Mouse (Mus musculus) MEL (cell line): Measurements from ENCODE around the gene Cactin. TPM values are rescaled to one million over a fixed set of nuclear protein-coding genes. Genes with fewer than 3 reads are reported as not detected.
A peak's percentile ranks its signal among the peaks of the same experiment; 100 is the strongest.

Source experiments
- DNase-seq: peaks from one replicate; pipeline ENCODE4 v3.0.0; 2011; ENCODE audit warnings: low read depth, low spot score
- H3K27ac ChIP-seq: 2 replicates; pipeline ENCODE4 v1.5.1; 2012; ENCODE audit warnings: low read depth, mild to moderate bottlenecking, control low read depth, low read length, moderate library complexity; ENCODE audit not compliant: control insufficient read depth
- H3K27me3 ChIP-seq, 2 experiments: fragments of 150-350 bp in 1 of 2; sonication (generic) in 1 of 2; 2 replicates each; pipeline ENCODE4 v1.6.1; 2012; ENCODE audit warnings: low read length in 2 of 2, mild to moderate bottlenecking in 2 of 2, improper control_type of control experiment in 1 of 2, moderate library complexity in 1 of 2; ENCODE audit not compliant: insufficient read depth in 2 of 2, control insufficient read depth in 1 of 2
- H3K36me3 ChIP-seq, 2 experiments: 2 replicates each; pipeline ENCODE4 v1.6.1; 2012 to 2014; ENCODE audit warnings: low read length in 2 of 2, improper control_type of control experiment in 1 of 2, inconsistent platforms in 1 of 2, mild to moderate bottlenecking in 1 of 2; ENCODE audit not compliant: insufficient read depth in 2 of 2, control insufficient read depth in 1 of 2
- H3K4me1 ChIP-seq, 2 experiments: fragments of 150-350 bp in 1 of 2; sonication (generic) in 1 of 2; 2 replicates each; pipeline ENCODE4 v1.6.1; 2012; ENCODE audit warnings: low read length in 2 of 2, improper control_type of control experiment in 1 of 2, mild to moderate bottlenecking in 1 of 2; ENCODE audit not compliant: insufficient read depth in 2 of 2, control insufficient read depth in 1 of 2
- H3K4me3 ChIP-seq, 2 experiments: fragments of 150-350 bp in 1 of 2; sonication (generic) in 1 of 2; 2 replicates each; pipeline ENCODE4 v1.5.1; 2012; ENCODE audit warnings: low read depth in 2 of 2, low read length in 2 of 2, mild to moderate bottlenecking in 2 of 2, moderate library complexity in 2 of 2, control low read depth in 1 of 2, improper control_type of control experiment in 1 of 2; ENCODE audit not compliant: control insufficient read depth in 1 of 2, insufficient read depth in 1 of 2
- H3K79me2 ChIP-seq: 2 replicates; pipeline ENCODE4 v1.6.1; 2012; ENCODE audit warnings: mild to moderate bottlenecking, low read length, moderate library complexity; ENCODE audit not compliant: control insufficient read depth, poor library complexity, insufficient read depth
- H3K9ac ChIP-seq: 2 replicates; pipeline ENCODE4 v1.6.1; 2012; ENCODE audit warnings: low read depth, mild to moderate bottlenecking, control low read depth, low read length, moderate library complexity; ENCODE audit not compliant: control insufficient read depth, poor library complexity, severe bottlenecking
- H3K9me3 ChIP-seq: fragments of 150-350 bp; sonication (generic); replicated peaks from 2 replicates; pipeline ENCODE4 v1.6.1; 2012; ENCODE audit warnings: mild to moderate bottlenecking, low read length, improper control_type of control experiment, moderate library complexity; ENCODE audit not compliant: insufficient read depth
- BHLHE40 ChIP-seq: IDR thresholded peaks from 2 replicates; pipeline ENCODE4 v1.6.1; 2012; ENCODE audit warnings: low read depth, mild to moderate bottlenecking, inconsistent platforms, low read length, improper control_type of control experiment, borderline replicate concordance
- CHD1 ChIP-seq: IDR thresholded peaks from 2 replicates; pipeline ENCODE4 v1.6.1; 2012; ENCODE audit warnings: low read depth, mild to moderate bottlenecking, inconsistent platforms, low read length, improper control_type of control experiment
- CHD2 ChIP-seq: IDR thresholded peaks from 2 replicates; pipeline ENCODE4 v1.6.1; 2011; ENCODE audit warnings: low read length, improper control_type of control experiment
- E2F4 ChIP-seq: IDR thresholded peaks from 2 replicates; pipeline ENCODE4 v1.6.1; 2011; ENCODE audit warnings: low read depth, low read length, improper control_type of control experiment, borderline replicate concordance
- ELF1 ChIP-seq: IDR thresholded peaks from 2 replicates; pipeline ENCODE4 v1.6.1; 2014; ENCODE audit warnings: low read depth, mild to moderate bottlenecking, inconsistent platforms, low read length, improper control_type of control experiment, moderate library complexity
- EP300 ChIP-seq, 2 experiments: IDR thresholded peaks; 2 replicates each; pipeline ENCODE4 v1.6.1; 2011; ENCODE audit warnings: improper control_type of control experiment in 2 of 2, low read length in 2 of 2, low read depth in 1 of 2, mild to moderate bottlenecking in 1 of 2
- ETS1 ChIP-seq: IDR thresholded peaks from 2 replicates; pipeline ENCODE4 v1.6.1; 2012; ENCODE audit warnings: low read depth, mild to moderate bottlenecking, inconsistent platforms, low read length, improper control_type of control experiment, moderate library complexity
- GATA1 ChIP-seq: IDR thresholded peaks from 2 replicates; pipeline ENCODE4 v1.6.1; 2011; ENCODE audit warnings: low read depth, low read length, improper control_type of control experiment
- HCFC1 ChIP-seq: IDR thresholded peaks from 2 replicates; pipeline ENCODE4 v1.6.1; 2012; ENCODE audit warnings: low read depth, mild to moderate bottlenecking, inconsistent platforms, low read length, improper control_type of control experiment, moderate library complexity
- MAX ChIP-seq: IDR thresholded peaks from 2 replicates; pipeline ENCODE4 v1.6.1; 2011; ENCODE audit warnings: low read length, improper control_type of control experiment
- MAZ ChIP-seq: IDR thresholded peaks from 2 replicates; pipeline ENCODE4 v1.6.1; 2012; ENCODE audit warnings: low read depth, mild to moderate bottlenecking, inconsistent platforms, low read length, improper control_type of control experiment
- NELFE ChIP-seq: IDR thresholded peaks from 2 replicates; pipeline ENCODE4 v1.6.1; 2011; ENCODE audit warnings: low read depth, low read length, improper control_type of control experiment
- NRF1 ChIP-seq: IDR thresholded peaks from 2 replicates; pipeline ENCODE4 v1.6.1; 2014; ENCODE audit warnings: low read depth, mild to moderate bottlenecking, inconsistent platforms, low read length, improper control_type of control experiment, moderate library complexity; ENCODE audit not compliant: poor library complexity, insufficient read depth, severe bottlenecking
- POLR2AphosphoS5 ChIP-seq: IDR thresholded peaks from 2 replicates; pipeline ENCODE4 v1.6.1; 2012; ENCODE audit warnings: low read depth, borderline replicate concordance, mild to moderate bottlenecking, inconsistent platforms, low read length, moderate library complexity, mixed read lengths
- SIN3A ChIP-seq: IDR thresholded peaks from 2 replicates; pipeline ENCODE4 v1.6.1; 2012; ENCODE audit warnings: low read length, improper control_type of control experiment, inconsistent platforms
- TBP ChIP-seq: IDR thresholded peaks from 2 replicates; pipeline ENCODE4 v1.8.0; 2011; ENCODE audit warnings: low read depth, low read length, improper control_type of control experiment
- TCF12 ChIP-seq: IDR thresholded peaks from 2 replicates; pipeline ENCODE4 v1.6.1; 2014; ENCODE audit warnings: low read depth, mild to moderate bottlenecking, inconsistent platforms, low read length, improper control_type of control experiment, moderate library complexity
- ZKSCAN1 ChIP-seq: IDR thresholded peaks from 2 replicates; pipeline ENCODE4 v1.6.1; 2012; ENCODE audit warnings: low read depth, mild to moderate bottlenecking, inconsistent platforms, low read length, improper control_type of control experiment, moderate library complexity
- ZNF384 ChIP-seq: IDR thresholded peaks from 2 replicates; pipeline ENCODE4 v1.6.1; 2012; ENCODE audit warnings: low read depth, mild to moderate bottlenecking, inconsistent platforms, low read length, improper control_type of control experiment
- polyA plus RNA-seq, 2 experiments: library from polyadenylated mRNA; stranded (reverse) in 1 of 2; unstranded in 1 of 2; fragments of >175 nt in 1 of 2; fragments of >200 nt in 1 of 2; gene quantifications; 2 replicates each; pipeline versions ENCODE4 v1.2.1 to v1.2.4; 2012; ENCODE audit warnings: low replicate concordance in 2 of 2, low read depth in 1 of 2; ENCODE audit not compliant: insufficient read length in 2 of 2, insufficient read depth in 1 of 2, missing spikeins in 1 of 2
- total RNA-seq: library from RNA; depleted of rRNA; stranded (reverse); fragments of 300-350 nt; gene quantifications from 2 replicates; pipeline ENCODE4 v1.2.3, GENCODE M21; 2012

The Cactin gene
- total and polyA plus RNA-seq, 3 experiments = 47.6 to 66.8 TPM; not detected in 1

DNA sequence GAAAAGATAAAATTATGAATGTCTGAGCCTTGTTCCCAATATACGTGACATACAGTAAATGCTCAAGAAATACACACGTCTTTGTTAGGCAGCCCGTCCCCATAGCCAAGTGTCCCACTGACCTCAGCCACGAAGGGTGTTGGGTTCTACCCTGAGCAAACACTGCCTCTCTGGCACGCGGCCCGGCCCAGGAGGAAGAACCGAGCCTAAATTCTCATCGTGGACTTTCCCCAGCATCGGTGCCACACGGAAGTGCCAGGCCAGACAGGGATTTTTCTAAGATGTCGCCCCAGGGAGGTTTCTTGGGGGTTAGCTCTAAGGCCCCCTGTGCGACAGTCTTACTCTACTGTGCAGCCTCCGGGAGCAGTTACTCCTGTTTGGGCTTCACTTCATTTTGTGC lies 31.1 kb upstream of the Cactin start:
- no peak overlapping the region for H3K9ac ChIP-seq
- H3K36me3 ChIP-seq = peaks cover 0 to 26% of the 10 kb centered on the region in 2 experiments; a peak in 2 of 4 replicates
- H3K27ac ChIP-seq = no peak overlapping the region
- no peaks in the 10 kb centered on the region for H3K27me3 ChIP-seq
- H3K4me3 ChIP-seq = no peak overlapping the region
- TF ChIP-seq EP300 (IDR thresholded peaks at IDR 0.05; ENCODE audit: low read depth in 1 of 2, low read length in 2 of 2) (no peak), E2F4 (no peak), ELF1 (no peak)
- H3K4me1 ChIP-seq = peaks cover 12 to 32% of the 10 kb centered on the region in 2 experiments
- no peak for DNase-seq
- no peaks in the 10 kb centered on the region for H3K9me3 ChIP-seq
- H3K79me2 ChIP-seq = peaks cover 17% of the 10 kb centered on the region

DNA sequence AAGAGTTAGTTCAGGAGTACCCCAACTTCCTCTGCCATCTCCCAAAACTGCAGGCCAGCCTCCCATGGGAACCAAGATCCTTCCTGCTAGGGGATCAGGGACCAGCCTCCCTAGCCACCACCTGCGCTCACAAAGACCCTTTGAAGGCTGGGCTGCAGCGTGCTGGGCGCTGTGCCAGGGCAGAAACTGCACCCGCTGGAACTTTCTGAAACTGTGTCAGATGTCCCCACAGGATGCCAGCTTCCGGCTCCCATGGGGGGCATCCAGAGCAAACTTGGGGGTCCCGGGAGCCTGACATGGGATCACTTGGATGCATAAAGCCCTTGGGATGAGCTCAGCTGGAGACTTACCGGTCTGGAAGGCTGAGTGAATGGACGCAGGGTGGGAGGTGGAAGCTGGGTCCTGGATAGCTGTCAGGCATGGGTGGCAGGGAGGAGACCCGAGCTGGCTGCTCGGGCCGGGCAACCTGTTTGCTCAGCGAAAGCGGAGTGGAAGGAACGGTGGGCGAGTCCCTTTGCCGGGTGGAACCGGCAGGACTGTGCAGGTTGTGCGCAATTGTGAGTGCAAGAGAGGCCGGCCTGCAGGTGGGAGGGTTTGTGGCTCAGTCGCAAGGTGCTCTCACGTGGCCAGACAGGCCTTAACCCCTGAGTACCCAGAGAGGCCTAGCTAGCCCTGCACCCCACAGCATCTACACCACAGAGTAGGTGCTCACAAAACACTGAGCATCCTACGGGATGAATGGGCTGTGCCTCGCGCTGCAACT lies 30.0 kb upstream of the Cactin start:
- Histone ChIP-seq H3K9me3 (no peaks in the 10 kb centered on the region), H3K27ac (peak overlapping the region; percentile 82), H3K4me3 (no peak overlapping the region), H3K27me3 (no peaks in the 10 kb centered on the region), H3K79me2 (peaks cover 28% of the 10 kb centered on the region), H3K9ac (no peak overlapping the region), H3K4me1 (peaks cover 13 to 39% of the 10 kb centered on the region in 2 experiments), H3K36me3 (peaks cover 0 to 26% of the 10 kb centered on the region in 2 experiments; a peak in 2 of 4 replicates)
- no peak for DNase-seq
- TF ChIP-seq NRF1 (no peak), POLR2AphosphoS5 (no peak), CHD2 (no peak), TBP (no peak), MAZ (no peak)

DNA sequence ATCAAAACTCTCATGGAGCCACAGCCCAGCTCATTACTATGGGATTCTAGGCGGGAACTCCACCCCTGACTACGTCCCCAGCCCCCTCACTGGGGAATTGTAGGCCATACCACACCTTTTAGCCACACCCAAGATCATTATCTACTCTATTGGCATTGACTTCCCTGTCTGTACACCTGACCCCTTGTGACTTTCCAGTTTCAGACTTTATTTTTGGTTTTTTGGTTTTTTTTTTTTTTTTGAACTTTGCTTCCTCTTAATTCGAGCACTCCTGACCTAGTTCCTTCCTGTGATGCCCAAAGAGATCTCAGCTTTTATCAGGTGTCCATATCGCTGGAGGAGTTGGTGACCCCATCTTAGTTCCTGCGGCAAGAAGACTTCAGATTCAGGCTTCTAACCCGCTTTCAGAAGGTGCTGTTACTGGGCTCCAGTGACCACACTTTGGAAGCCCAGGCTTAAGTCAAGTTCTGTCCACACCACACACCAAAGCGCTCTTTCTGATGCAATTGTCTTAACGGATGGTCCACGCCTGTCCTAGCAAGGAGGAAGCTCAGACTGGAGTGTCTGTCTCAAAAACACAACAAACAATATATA lies 29.3 kb upstream of the Cactin start, which contains the start of gene Tjp3:
Tjp3 (minus strand) TSS at position 71 of the 594 bp plus-strand sequence.
- DNase-seq = peak; percentile 64
- TF ChIP-seq ETS1 = no peak; the same call in 1 of the 2 replicates
- TF ChIP-seq POLR2AphosphoS5 = no peak
- TF ChIP-seq GATA1 = peak; percentile 64
- TF ChIP-seq SIN3A = peak; percentile 52; the same call in 1 of the 2 replicates
- TF ChIP-seq E2F4 = no peak
- TF ChIP-seq TCF12 = 0 out of 2 replicates have a peak, but pooled peaks have one; percentile 28
- 0 out of 2 replicates have a peak, but pooled peaks have one; percentile 25 for TF ChIP-seq NELFE
- TF ChIP-seq CHD1 = 0 out of 2 replicates have a peak, but pooled peaks have one; percentile 63
- TF ChIP-seq MAX = peak; percentile 31; the same call in 1 of the 2 replicates
- peak; percentile 24; the same call in 1 of the 2 replicates for TF ChIP-seq ELF1
- peak; percentile 37 to 44; a peak in 3 of 4 replicates for TF ChIP-seq EP300 (IDR thresholded peaks at IDR 0.05; ENCODE audit: low read depth in 1 of 2, low read length in 2 of 2)
- TF ChIP-seq BHLHE40 = peak; percentile 26; the same call in 1 of the 2 replicates
- peak; percentile 86 for TF ChIP-seq ZNF384
- TF ChIP-seq ZKSCAN1 = peak; percentile 76; the same call in 1 of the 2 replicates
- TF ChIP-seq HCFC1 = peak; percentile 32; the same call in 1 of the 2 replicates
- TF ChIP-seq, all 39 proteins: peak for 12
- Histone ChIP-seq H3K9ac (peak within 1 kb of the TSS; percentile 32; the same call in 1 of the 2 replicates), H3K79me2 (peaks cover 35% of the 10 kb centered on the region), H3K4me3 (no peak within 1 kb of the TSS), H3K36me3 (peaks cover 0 to 21% of the 10 kb centered on the region in 2 experiments; a peak in 2 of 4 replicates), H3K9me3 (no peaks in the 10 kb centered on the region), H3K27me3 (no peaks in the 10 kb centered on the region), H3K27ac (peak within 1 kb of the TSS; percentile 82), H3K4me1 (peaks cover 11 to 33% of the 10 kb centered on the region in 2 experiments)
